Mouse (Mus musculus) mouse trophoblast stem cell (cell line): ENCODE measurements around the gene Il2rg.

Experiments used
- in situ Hi-C, 2 experiments: fragments of 300-500 bp; cut with MseI, MboI; formaldehyde crosslinking; loops; 2 replicates in 1 of 2; 3 replicates in 1 of 2; pipeline ENCODE4 v1.15.1; 2025

Il2rg gene

DNA sequence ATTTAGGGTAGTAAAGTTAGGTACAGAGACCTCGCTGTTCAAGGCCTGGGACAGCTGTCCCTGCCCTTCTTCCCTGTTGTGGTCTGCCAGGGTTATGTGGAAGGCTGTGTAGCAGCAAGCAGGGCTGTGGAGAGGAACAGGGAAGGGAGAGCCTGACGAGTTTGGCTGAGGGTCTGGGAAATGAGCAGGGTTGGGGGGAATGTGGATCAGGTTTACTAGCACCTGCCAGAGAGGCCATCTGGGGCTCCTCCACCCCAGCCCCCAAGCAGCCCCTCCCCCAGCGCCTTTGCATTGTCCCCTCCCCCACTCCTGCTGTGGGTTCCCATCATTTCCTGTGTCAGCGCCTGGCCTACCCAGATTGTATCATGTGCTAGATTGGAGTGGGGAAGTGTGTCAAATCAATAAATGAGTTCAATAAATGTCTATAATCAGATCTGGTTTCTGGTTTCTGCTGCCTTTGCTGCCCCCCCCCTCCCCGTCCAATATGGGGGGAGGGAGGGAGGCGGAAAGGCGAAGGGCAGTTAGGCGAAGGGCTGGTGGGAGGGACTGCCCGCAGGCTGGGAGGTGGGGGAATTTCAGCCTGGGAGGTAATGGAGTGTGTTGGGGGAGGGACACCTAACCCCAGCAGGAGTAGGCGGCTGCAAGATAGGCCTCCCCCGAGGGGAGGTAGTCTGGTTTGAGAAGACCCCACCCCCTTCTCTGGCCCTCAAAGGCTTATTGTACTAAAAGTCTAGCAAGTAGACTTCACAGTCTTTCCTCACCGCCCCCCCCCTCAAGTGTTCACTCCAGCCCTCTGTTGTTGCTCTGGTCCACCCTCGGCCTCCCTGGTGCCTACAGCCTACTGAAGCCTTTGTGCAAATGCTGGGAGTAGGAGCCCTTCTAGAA, 7.4 kb downstream of the Il2rg start:
- in situ Hi-C loops = no loop called here

DNA sequence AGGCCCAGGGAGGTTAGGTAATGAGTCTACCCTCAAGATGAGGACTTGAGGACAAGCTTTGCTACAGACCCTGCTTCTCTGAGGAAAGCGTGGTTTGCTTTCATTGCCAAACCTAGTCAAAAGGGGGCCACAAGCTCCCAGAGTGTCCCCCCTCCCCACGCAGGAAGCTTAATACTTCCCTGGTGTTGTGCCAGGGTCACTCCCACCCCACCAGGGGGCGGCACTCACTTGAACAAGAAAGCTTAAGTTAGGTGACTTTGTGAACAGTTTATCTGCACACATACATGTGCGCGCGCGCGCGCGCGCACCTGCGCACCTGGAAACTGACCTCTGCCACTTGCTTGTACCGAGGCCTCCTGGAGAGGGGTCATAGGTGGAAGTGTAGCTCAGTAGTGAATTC, 11.5 kb downstream of the Il2rg start:
- in situ Hi-C loops = no loop called here

DNA sequence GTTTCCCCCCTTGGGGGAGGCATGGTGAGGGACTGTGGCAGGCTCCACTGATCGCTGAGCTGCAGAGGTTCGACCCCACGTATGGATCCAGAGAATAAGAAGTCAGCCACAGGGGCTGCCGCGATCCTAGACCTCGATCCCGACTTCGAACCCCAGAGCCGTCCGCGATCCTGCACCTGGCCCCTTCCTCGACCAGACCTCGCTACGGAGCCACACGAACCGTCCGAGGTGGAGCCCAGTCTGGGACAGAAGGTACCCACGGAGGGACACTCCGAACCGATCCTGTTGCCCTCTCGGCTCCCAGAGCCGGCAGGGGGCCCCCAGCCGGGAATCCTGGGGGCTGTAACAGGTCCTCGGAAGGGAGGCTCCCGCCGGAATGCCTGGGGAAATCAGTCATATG, 13.3 kb downstream of the Il2rg start:
- in situ Hi-C loops = no loop called here

DNA sequence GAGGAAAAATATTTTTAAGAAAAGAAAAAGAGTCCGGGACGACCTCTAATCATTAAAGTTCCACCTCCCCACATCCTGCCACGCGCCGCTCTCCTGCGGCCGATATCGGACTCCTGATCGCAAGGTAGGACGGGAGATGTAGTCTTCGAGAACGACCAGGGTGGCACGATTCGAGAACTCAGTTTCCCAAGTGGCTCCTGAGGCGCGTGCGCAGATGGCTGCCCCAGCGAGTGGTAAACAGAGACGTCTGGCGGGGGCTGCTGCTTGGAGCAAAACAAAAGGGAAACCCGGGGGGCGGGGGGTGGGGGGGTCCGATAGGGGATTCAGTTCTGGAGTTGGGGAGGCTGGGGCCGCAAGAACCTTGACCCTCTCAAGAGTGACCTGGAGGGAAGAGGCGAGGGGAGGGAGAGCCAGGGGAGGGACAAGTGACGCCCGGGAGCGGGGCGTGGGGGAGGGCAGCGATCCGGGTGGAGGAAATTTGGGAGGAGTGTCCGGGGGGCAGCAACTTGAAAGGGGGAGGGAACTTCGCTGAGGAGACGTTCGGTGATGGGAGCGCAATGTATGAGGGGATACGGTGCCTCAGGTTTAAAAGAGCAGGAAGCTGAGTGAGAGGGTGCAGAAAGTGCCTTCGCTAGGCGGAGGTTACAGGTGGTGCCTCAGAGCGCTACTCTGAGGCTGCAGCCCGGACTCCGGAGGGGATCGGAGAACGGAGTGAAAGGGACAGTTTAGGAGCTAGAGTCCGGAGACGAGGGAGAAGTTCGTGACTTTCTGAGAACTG, 13.9 kb downstream of the Il2rg start, which contains the start of gene Foxo4:
TSS of gene Foxo4 (plus strand) at position 577 of the 778 bp plus-strand sequence.
- in situ Hi-C loops = no loop called here

DNA sequence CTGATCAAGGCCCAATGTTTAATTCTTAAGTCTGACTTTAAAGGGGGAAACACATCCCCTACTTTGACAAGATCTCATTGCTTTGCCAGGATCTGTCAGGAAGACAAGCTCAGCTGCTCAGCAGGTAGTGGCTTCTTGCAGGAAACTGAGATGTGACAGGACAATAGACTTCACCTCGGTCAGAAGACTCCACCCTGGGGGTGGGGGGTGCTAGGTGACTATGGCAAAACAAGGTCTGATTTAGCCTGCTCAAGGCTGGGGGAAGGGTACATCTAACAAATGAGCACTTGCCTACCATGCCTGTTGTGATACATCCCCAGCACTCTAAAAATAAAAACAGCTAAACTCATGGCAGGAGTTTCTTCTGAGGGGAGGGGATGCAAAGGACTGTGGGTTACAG, 23.0 kb downstream of the Il2rg start:
- in situ Hi-C loops = no loop called here

DNA sequence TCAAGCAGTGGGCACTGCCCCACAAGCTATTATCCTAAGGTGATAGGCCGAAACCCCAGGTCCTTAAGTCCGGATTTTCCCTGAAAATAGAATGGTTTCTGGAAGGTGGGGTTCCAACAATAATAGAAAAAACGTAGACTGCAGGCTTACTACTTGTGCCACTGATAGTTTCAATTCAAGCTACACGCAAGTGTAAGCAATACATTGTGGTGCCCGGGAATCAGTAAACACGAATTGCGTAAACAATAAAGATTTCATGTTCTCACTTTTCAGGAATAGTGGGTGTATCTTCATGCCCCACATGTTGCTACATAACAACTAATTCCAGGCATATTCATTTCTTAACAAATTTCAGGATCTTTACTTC, 45.3 kb downstream of the Il2rg start:
- in situ Hi-C loops = no loop called here

DNA sequence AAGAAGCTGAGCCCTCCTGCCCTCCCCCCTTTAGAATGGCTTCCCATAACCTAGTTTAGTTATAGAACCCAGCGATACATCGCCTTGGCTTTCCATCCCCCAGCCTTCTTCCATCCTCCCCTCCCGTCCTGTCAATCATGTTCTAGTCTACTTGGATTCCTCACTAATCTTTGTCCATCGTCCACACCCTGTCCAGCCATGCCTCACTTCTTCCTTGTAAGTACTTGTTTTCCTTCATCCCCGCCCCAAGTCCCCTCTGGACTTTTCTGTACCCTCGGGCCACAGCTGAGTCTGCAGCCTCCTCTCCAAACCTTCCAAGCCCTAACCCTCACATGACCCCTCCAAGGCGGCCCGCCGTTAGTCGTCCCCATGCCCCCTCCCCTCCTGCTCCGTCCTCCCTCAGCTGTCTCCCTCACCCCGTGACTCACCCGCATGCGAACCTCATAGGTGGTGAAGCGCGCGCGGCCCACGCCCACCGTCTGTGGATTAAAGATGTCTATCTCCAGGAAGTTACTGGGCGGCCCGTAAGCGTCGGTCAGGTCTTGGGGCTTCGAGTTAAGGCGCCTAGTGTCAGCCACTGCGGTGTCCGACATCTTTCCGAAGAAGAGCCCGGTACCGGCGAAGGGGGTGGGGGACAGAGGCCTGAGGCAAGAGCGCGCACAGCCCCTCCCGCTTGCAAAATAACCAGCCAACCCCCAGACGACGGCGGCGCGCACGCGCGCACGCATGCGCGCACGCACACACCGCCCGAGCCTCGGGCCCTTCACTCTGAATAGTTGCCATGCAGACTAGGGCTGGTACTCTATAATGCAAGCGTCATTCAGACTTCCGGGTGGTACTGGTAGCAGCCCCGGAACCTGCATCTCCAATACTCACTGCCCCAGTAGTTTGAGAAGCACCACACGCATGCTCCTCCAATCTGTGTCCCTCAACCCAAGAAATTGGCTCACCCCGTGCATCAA, 45.9 kb downstream of the Il2rg start, which contains the start of gene Snx12:
TSS of gene Snx12 (minus strand) at position 730 of the 962 bp plus-strand sequence.
- in situ Hi-C loops = no loop called here
